15 mouse cellular contexts compared by ENCODE assay signal in genomic region chr16:33343601-33344000, GRCm38 (mm10). TPM values are rescaled to one million over a fixed set of nuclear protein-coding genes. Genes with fewer than 3 reads are reported as not detected.
DNase-seq lines count a peak whose midpoint lies in the region; ATAC-seq and TF ChIP-seq lines count a peak whose summit lies in the region.
"Had no signal": no experiment of that assay in that cellular context is flagged by ENCODE, and none has a peak within 500 bp of the region (broad histone marks: within the 10 kb centered on the region; RNA-seq: fewer than 3 reads in every experiment).

No protein-coding gene starts in this region.

- DNase-seq in spleen, postnatal 36 days (ENCODE audit: low spot score in 2 of 2), result peak; percentile 4 to 8
- DNase-seq in spleen, adult 12 weeks (ENCODE audit: low spot score), result no peak
- DNase-seq in c-Kit-positive CD71-negative TER-119-negative erythroid progenitor cells, embryonic 14.5 days (ENCODE audit: low read depth), result peak; percentile 17
- DNase-seq in yolk sac, embryonic 10.5 days (ENCODE audit: low spot score), result peak; percentile 16
- DNase-seq in lung, adult 2 months, result no peak
- DNase-seq in liver, result no peak
- DNase-seq in layer of hippocampus, adult 9-11 months, result no peak
- DNase-seq: cerebellum, adult 11-12 months; left cerebral cortex, postnatal 4 days; lung, postnatal 14 days had no signal

- peak; percentile 53; the same call in 1 of the 2 replicates for ATAC-seq in neutrophil, adult 5-6 weeks (ENCODE audit: extremely low read depth, insufficient number of reproducible peaks, low FRiP score, poor library complexity, severe bottlenecking)

- H3K4me3 ChIP-seq in lung, adult 2 months (replicated peaks; ENCODE audit: extremely low read depth, low read depth, low read length), result no peak overlapping the region
- H3K4me3 ChIP-seq: embryonic facial prominence, embryonic 10.5 days; kidney, embryonic 15.5 days; midbrain, embryonic 15.5 days; neural tube, embryonic 13.5 days had no signal

- no peak for TF ChIP-seq POLR2A in lung, adult 2 months (IDR thresholded peaks at IDR 0.05; ENCODE audit: borderline replicate concordance, extremely low read depth, low read depth, low read length)

- TF ChIP-seq CTCF in lung, adult 2 months (IDR thresholded peaks at IDR 0.05; ENCODE audit: insufficient read depth, low read length), result no peak

- 56% methylated on average over 7 of the region's 7 CpGs for WGBS in lung, adult 2 months

- no peaks in the 10 kb centered on the region for H3K4me1 ChIP-seq in lung, adult 2 months (ENCODE audit: control insufficient read depth, insufficient read depth, low read length)

RNA-seq across cellular contexts. Expression of gene Zfp148, which starts 37.0 kb away (rescaled TPM):
- 38.9 and 39.3 TPM in 2 replicates for total RNA-seq in neutrophil, adult 5-6 weeks (2017)
- polyA plus RNA-seq in lung, adult 2 months (2012; rRNA removed), result 6.2 and 9.1 TPM in 2 replicates

Comparison
In these comparisons a context has a peak if more than half of its experiments do, and no peak if none do; other contexts are left out.
1. DNase-seq: peak in spleen, postnatal 36 days (2 of 2), c-Kit-positive CD71-negative TER-119-negative erythroid progenitor cells, embryonic 14.5 days (single experiment) and yolk sac, embryonic 10.5 days (single experiment); none in spleen, adult 12 weeks (single experiment), lung, adult 2 months (single experiment), liver (single experiment) and layer of hippocampus, adult 9-11 months (single experiment).